Mouse (Mus musculus) liver, adult (tissue): ENCODE results near the gene Msh3.

Experiments
- GATA4 ChIP-seq: IDR thresholded peaks from 2 replicates; pipeline ENCODE4 v1.6.1; 2014; ENCODE audit warnings: mild to moderate bottlenecking, low read length; ENCODE audit not compliant: insufficient replicate concordance

Gene Msh3

GRCm38 (mm10) chr13:92354456-92355271 is at the start of gene Msh3, which contains the start of gene Dhfr:
Gene Msh3 (minus strand): TSS chr13:92355003.
Gene Dhfr (plus strand): TSS chr13:92354726.
- TF ChIP-seq GATA4 = no peak

- TF ChIP-seq GATA4 = no peak
Measured at GRCm38 (mm10) chr13:92403496-92403895, 48.7 kb upstream of the Msh3 start.

- no peak for TF ChIP-seq GATA4
Measured at GRCm38 (mm10) chr13:92402063-92402462, 47.3 kb upstream of the Msh3 start.

GRCm38 (mm10) chr13:92398491-92399384 is 43.9 kb upstream of the Msh3 start:
- TF ChIP-seq GATA4 = no peak

GRCm38 (mm10) chr13:92393047-92393661 is 38.4 kb upstream of the Msh3 start:
- no peak for TF ChIP-seq GATA4

GRCm38 (mm10) chr13:92387367-92387766 is 32.6 kb upstream of the Msh3 start:
- TF ChIP-seq GATA4 = no peak

GRCm38 (mm10) chr13:92370811-92371210 is 16.0 kb upstream of the Msh3 start:
- no peak for TF ChIP-seq GATA4

GRCm38 (mm10) chr13:92365312-92365711 is 10.5 kb upstream of the Msh3 start:
- no peak for TF ChIP-seq GATA4

GRCm38 (mm10) chr13:92361609-92362008 is 6.8 kb upstream of the Msh3 start:
- TF ChIP-seq GATA4 = no peak

- TF ChIP-seq GATA4 = no peak
Measured at GRCm38 (mm10) chr13:92357644-92358043, 2.8 kb upstream of the Msh3 start.

GRCm38 (mm10) chr13:92356376-92356775 is 1.6 kb upstream of the Msh3 start:
- no peak for TF ChIP-seq GATA4

- TF ChIP-seq GATA4 = no peak
Measured at GRCm38 (mm10) chr13:92355272-92355643, 455 bp upstream of the Msh3 start.

GRCm38 (mm10) chr13:92353956-92354355 is 847 bp downstream of the Msh3 start:
- TF ChIP-seq GATA4 = no peak

GRCm38 (mm10) chr13:92351100-92351499 is 3.7 kb downstream of the Msh3 start:
- no peak for TF ChIP-seq GATA4

GRCm38 (mm10) chr13:92346338-92346737 is 8.5 kb downstream of the Msh3 start:
- no peak for TF ChIP-seq GATA4

GRCm38 (mm10) chr13:92344033-92344432 is 10.8 kb downstream of the Msh3 start:
- no peak for TF ChIP-seq GATA4

GRCm38 (mm10) chr13:92339787-92340186 is 15.0 kb downstream of the Msh3 start:
- TF ChIP-seq GATA4 = no peak
